Mouse (Mus musculus): Measurements from ENCODE around the gene Pfn1.

DNA sequence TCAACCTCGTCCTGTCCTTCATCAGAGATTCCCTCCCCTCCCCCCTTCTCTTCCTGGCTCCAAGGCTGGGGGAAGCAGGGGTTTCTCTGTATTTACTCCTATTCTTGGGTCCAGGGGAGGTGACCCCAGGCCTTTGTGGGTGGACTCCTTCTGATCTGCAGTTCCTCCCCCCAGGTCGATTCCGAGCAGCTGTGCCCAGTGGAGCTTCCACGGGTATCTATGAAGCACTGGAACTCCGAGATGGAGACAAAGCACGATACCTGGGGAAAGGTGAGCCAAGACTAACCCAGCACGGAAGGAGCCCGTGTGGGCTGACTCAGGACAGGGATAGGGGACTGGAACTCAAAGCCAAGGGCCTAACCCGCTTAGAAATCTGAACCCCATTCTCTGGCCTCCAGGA is 3.5 kb upstream of the Pfn1 start:
- TF ChIP-seq HCFC1 (IDR thresholded peaks at IDR 0.05; ENCODE audit: borderline replicate concordance, insufficient read depth, low read length) (no peak), ZC3H11A (IDR thresholded peaks at IDR 0.05; ENCODE audit: borderline replicate concordance, low read depth, low read length) (no peak), CHD2 (IDR thresholded peaks at IDR 0.05; ENCODE audit: low read depth, low read length) (no peak), ZNF384 (IDR thresholded peaks at IDR 0.05; ENCODE audit: low read depth, low read length) (no peak)

All from ES-E14 (cell line).